Mouse (Mus musculus) limb, embryonic 10.5 days (tissue): ENCODE data around the gene Vasn. TPM values are rescaled to one million over a fixed set of nuclear protein-coding genes. Genes with fewer than 3 reads are reported as not detected.

Source experiments
- DNase-seq: peaks from one replicate; pipeline ENCODE4 v3.0.0-alpha.2; 2017; ENCODE audit warnings: low spot score
- H3K27ac ChIP-seq: fragments of 300-500 bp; sonication (generic); 2 replicates; pipeline ENCODE4 v1.5.1; 2016; ENCODE audit warnings: mild to moderate bottlenecking
- H3K27me3 ChIP-seq: fragments of 300-500 bp; sonication (generic); 2 replicates; pipeline ENCODE4 v1.6.1; 2016; ENCODE audit warnings: low read depth, mild to moderate bottlenecking; ENCODE audit not compliant: poor library complexity, severe bottlenecking
- H3K36me3 ChIP-seq: fragments of 300-500 bp; sonication (generic); 2 replicates; pipeline ENCODE4 v1.6.1; 2016; ENCODE audit warnings: mild to moderate bottlenecking, moderate library complexity
- H3K4me1 ChIP-seq: fragments of 300-500 bp; sonication (generic); 2 replicates; pipeline ENCODE4 v1.6.1; 2016
- H3K4me3 ChIP-seq: fragments of 300-500 bp; sonication (generic); 2 replicates; pipeline ENCODE4 v1.5.1; 2016; ENCODE audit warnings: mild to moderate bottlenecking, moderate library complexity
- H3K9me3 ChIP-seq: fragments of 300-500 bp; sonication (generic); replicated peaks from 2 replicates; pipeline ENCODE4 v1.6.1; 2016; ENCODE audit warnings: mild to moderate bottlenecking
- WGBS: fragments of 180-500 bp; shearing (Covaris S2); methylation state at CpG from one replicate; pipeline ENCODE4 v1.1.7; 2016; 5-methylcytosine and 5-hydroxymethylcytosine counted together
- polyA plus RNA-seq: library from polyadenylated mRNA; unstranded; fragments of >200 nt; fragmentation: Nextera tagmentation; extraction: Ambion mirVana; gene quantifications from 2 replicates; pipeline ENCODE4 v1.2.1, GENCODE M21; 2016

The Vasn gene
- polyA plus RNA-seq, 1 experiment from 2014 or later: 28.3 TPM

GRCm38 (mm10) chr16:4650161-4650560 lies 10.4 kb downstream of the Vasn start:
- WGBS: 94% methylated on average over 3 of the region's 3 CpGs
- Histone ChIP-seq H3K9me3 (no peaks in the 10 kb centered on the region), H3K27me3 (no peaks in the 10 kb centered on the region), H3K4me3 (no peak overlapping the region), H3K36me3 (peaks cover 99% of the 10 kb centered on the region), H3K27ac (peak overlapping the region; percentile 95), H3K4me1 (peaks cover 100% of the 10 kb centered on the region)
- no peak for DNase-seq

GRCm38 (mm10) chr16:4651081-4651480 lies 11.3 kb downstream of the Vasn start:
- Histone ChIP-seq H3K27me3 (no peaks in the 10 kb centered on the region), H3K4me3 (no peak overlapping the region), H3K4me1 (peaks cover 100% of the 10 kb centered on the region), H3K36me3 (peaks cover 99% of the 10 kb centered on the region), H3K9me3 (no peaks in the 10 kb centered on the region), H3K27ac (peak overlapping the region; percentile 95)
- WGBS: 74% methylated on average over 1 of the region's 1 CpGs
- no peak for DNase-seq

GRCm38 (mm10) chr16:4651624-4652023 lies 11.9 kb downstream of the Vasn start:
- peak; percentile 91 for DNase-seq
- H3K4me3 ChIP-seq: peak overlapping the region; percentile 37
- no peaks in the 10 kb centered on the region for H3K9me3 ChIP-seq
- H3K27me3 ChIP-seq: no peaks in the 10 kb centered on the region
- H3K4me1 ChIP-seq: peaks cover 100% of the 10 kb centered on the region
- H3K36me3 ChIP-seq: peaks cover 94% of the 10 kb centered on the region
- 21% methylated on average over 7 of the region's 7 CpGs for WGBS
- peak overlapping the region; percentile 95 for H3K27ac ChIP-seq

DNA sequence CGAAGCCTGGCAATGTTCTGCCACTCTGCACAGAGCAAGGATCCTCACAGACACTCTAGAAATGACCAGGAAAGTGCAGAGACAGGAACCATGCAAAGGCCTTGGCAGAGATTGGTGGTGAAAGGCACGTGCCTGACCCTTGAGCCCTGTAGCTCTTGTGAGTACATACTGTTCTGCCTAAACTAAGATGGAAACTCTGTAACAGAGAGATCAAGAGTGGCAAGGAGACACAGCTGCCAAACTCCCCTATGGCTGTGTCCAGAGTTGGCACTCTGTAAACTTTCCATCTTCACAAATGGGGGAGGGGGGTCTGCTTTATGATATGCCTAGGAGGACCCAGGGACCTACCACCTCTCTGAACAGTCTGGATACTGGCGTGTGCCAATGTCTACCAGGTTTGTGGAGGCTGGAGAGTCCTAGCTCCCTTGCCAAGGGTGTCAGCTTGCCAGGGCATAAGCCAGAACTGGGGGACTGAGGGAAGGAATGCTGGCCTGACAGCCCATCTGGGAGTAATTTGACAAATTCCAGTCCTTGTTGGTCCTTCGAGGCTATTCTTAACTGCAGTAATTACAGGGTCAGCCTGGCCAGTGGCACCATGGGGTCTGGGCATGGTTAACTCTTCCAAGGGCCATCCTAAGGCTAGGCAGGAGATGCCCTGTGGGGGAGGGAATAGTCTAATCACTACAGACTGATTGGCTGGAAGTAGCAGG lies 13.1 kb downstream of the Vasn start:
- WGBS: 51% methylated on average over 4 of the region's 4 CpGs
- Histone ChIP-seq H3K27ac (peak overlapping the region; percentile 95), H3K36me3 (peaks cover 81% of the 10 kb centered on the region), H3K4me1 (peaks cover 100% of the 10 kb centered on the region), H3K4me3 (peak overlapping the region; percentile 37), H3K27me3 (no peaks in the 10 kb centered on the region), H3K9me3 (no peaks in the 10 kb centered on the region)
- DNase-seq: peak; percentile 61

GRCm38 (mm10) chr16:4654706-4655105 lies 15.0 kb downstream of the Vasn start:
- peaks cover 97% of the 10 kb centered on the region for H3K4me1 ChIP-seq
- peaks cover 63% of the 10 kb centered on the region for H3K36me3 ChIP-seq

DNA sequence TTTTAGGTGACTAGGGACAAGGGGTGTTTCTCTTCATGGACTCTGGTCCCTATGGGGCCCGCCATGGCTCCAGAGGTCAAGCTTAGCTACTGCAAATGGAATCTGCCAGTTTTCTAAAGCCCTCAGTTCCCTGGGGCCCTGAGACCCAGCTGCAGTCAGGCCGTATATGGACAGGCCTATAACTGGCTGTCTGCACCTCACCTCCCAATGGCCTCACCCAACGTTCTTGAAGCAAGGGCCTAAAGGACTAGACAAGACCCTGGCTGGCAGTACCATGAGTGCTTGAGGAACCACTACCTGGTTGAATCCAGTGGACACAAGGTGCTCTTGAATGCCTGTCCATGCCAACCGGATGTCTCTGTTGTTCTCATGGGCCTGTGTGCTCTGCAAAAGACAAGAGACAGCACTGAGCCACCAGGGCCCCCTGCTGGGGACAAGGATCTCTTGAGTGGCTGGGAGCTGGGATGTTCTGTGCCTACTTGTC lies 15.6 kb downstream of the Vasn start:
- WGBS: 84% methylated on average over 4 of the region's 4 CpGs
- H3K27ac ChIP-seq: peak overlapping the region; percentile 95
- no peak overlapping the region for H3K4me3 ChIP-seq
- H3K27me3 ChIP-seq: no peaks in the 10 kb centered on the region
- H3K4me1 ChIP-seq: peaks cover 93% of the 10 kb centered on the region
- no peaks in the 10 kb centered on the region for H3K9me3 ChIP-seq
- H3K36me3 ChIP-seq: peaks cover 57% of the 10 kb centered on the region
- no peak for DNase-seq

More at GRCm38 (mm10) chr16:4654706-4655105, 15.0 kb downstream of the Vasn start:
- 85% methylated on average over 10 of the region's 10 CpGs for WGBS
- Histone ChIP-seq H3K9me3 (no peaks in the 10 kb centered on the region), H3K27ac (peak overlapping the region; percentile 95), H3K27me3 (no peaks in the 10 kb centered on the region), H3K4me3 (no peak overlapping the region)
- no peak for DNase-seq

- 28% methylated on average over 11 of the region's 11 CpGs for WGBS
- H3K4me3 ChIP-seq: no peak overlapping the region
- H3K27ac ChIP-seq: peak overlapping the region; percentile 95
- H3K4me1 ChIP-seq: peaks cover 88% of the 10 kb centered on the region
- H3K36me3 ChIP-seq: peaks cover 57% of the 10 kb centered on the region
- DNase-seq: peak; percentile 36
- H3K27me3 ChIP-seq: no peaks in the 10 kb centered on the region
- H3K9me3 ChIP-seq: no peaks in the 10 kb centered on the region
Observed at GRCm38 (mm10) chr16:4655764-4656570, 16.2 kb downstream of the Vasn start.

DNA sequence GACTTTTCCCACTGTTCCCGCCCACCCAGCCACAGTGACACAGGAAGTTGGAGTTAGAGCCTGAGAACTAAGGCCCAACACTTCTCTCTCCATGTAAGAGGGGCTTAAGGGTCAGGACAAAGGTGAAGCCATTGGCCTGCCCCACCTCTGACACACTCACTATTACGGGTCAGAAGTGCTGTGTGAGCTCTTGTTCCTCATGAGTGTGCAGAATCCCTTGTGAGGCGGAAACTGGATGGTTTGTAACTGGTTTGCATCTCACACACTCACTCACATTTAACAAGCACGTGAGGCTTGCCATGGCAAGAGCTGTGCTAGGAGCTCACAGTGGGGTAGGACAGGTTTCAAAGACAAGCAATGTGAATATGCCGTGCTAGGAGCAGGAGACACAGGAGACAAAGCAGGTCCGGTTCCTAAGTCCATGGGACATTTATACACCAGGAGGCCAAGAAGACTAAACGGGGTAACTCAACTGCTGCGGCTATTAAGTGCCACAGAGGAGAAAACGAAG lies 16.9 kb downstream of the Vasn start:
- no peaks in the 10 kb centered on the region for H3K27me3 ChIP-seq
- H3K4me3 ChIP-seq: no peak overlapping the region
- peaks cover 57% of the 10 kb centered on the region for H3K36me3 ChIP-seq
- H3K4me1 ChIP-seq: peaks cover 88% of the 10 kb centered on the region
- peak; percentile 36 for DNase-seq
- 55% methylated on average over 9 of the region's 9 CpGs for WGBS
- peak overlapping the region; percentile 95 for H3K27ac ChIP-seq
- H3K9me3 ChIP-seq: no peaks in the 10 kb centered on the region

- H3K4me1 ChIP-seq: peaks cover 68% of the 10 kb centered on the region
- H3K27me3 ChIP-seq: no peaks in the 10 kb centered on the region
- peaks cover 47% of the 10 kb centered on the region for H3K36me3 ChIP-seq
- peak; percentile 98 for DNase-seq
- WGBS: 9% methylated on average over 11 of the region's 11 CpGs
- peak overlapping the region; percentile 95 for H3K27ac ChIP-seq
- H3K9me3 ChIP-seq: no peaks in the 10 kb centered on the region
- H3K4me3 ChIP-seq: peak overlapping the region; percentile 41
Observed at GRCm38 (mm10) chr16:4658781-4659245, 19.1 kb downstream of the Vasn start.

GRCm38 (mm10) chr16:4659326-4659725 lies 19.6 kb downstream of the Vasn start:
- Histone ChIP-seq H3K9me3 (no peaks in the 10 kb centered on the region), H3K4me1 (peaks cover 63% of the 10 kb centered on the region), H3K36me3 (peaks cover 47% of the 10 kb centered on the region), H3K4me3 (peak overlapping the region; percentile 41), H3K27me3 (no peaks in the 10 kb centered on the region), H3K27ac (peak overlapping the region; percentile 95)
- DNase-seq: no peak
- 14% methylated on average over 2 of the region's 2 CpGs for WGBS

- Histone ChIP-seq H3K36me3 (peaks cover 51% of the 10 kb centered on the region), H3K4me3 (no peak overlapping the region), H3K27me3 (no peaks in the 10 kb centered on the region), H3K27ac (peak overlapping the region; percentile 77), H3K9me3 (no peaks in the 10 kb centered on the region), H3K4me1 (peaks cover 43% of the 10 kb centered on the region)
- no peak for DNase-seq
- 39% methylated on average over 2 of the region's 2 CpGs for WGBS
Observed at GRCm38 (mm10) chr16:4661605-4662004, 21.9 kb downstream of the Vasn start.

GRCm38 (mm10) chr16:4663806-4664205 lies 24.1 kb downstream of the Vasn start:
- Histone ChIP-seq H3K27me3 (no peaks in the 10 kb centered on the region), H3K9me3 (no peaks in the 10 kb centered on the region), H3K4me1 (peaks cover 28% of the 10 kb centered on the region), H3K27ac (no peak overlapping the region), H3K36me3 (peaks cover 70% of the 10 kb centered on the region), H3K4me3 (no peak overlapping the region)
- DNase-seq: no peak
- 87% methylated on average over 2 of the region's 2 CpGs for WGBS

DNA sequence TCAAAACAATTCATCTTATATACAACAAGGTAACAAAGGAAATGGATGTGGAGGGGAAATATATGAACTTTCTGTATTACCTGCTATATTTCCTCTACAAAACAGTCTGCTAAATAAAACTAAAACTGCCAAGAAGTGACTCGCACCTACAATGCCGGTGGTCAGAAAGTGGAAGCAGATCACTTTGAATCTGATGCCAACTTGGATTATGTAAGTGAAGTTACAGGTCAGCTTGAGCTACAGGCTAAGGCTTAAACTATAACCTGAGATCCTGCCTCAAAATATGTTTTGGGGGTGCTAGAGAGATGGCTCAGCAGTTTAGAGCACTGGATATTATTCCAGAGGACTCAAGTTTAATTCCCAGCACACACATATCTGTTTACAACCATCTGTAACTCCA lies 26.0 kb downstream of the Vasn start:
- Histone ChIP-seq H3K4me1 (peaks cover 19% of the 10 kb centered on the region), H3K36me3 (peaks cover 81% of the 10 kb centered on the region), H3K27me3 (no peaks in the 10 kb centered on the region), H3K4me3 (no peak overlapping the region), H3K9me3 (no peaks in the 10 kb centered on the region), H3K27ac (no peak overlapping the region)
- no peak for DNase-seq
- WGBS: 94% methylated on average over 2 of the region's 2 CpGs
